Mouse (Mus musculus) MEL (cell line): ENCODE data around the gene Tmem200a. TPM values are rescaled to one million over a fixed set of nuclear protein-coding genes. Genes with fewer than 3 reads are reported as not detected.

ENCODE experiments used
- DNase-seq: peaks from one replicate; pipeline ENCODE4 v3.0.0; 2011; ENCODE audit warnings: low read depth, low spot score
- H3K27ac ChIP-seq: 2 replicates; pipeline ENCODE4 v1.5.1; 2012; ENCODE audit warnings: low read depth, mild to moderate bottlenecking, control low read depth, low read length, moderate library complexity; ENCODE audit not compliant: control insufficient read depth
- H3K27me3 ChIP-seq, 2 experiments: fragments of 150-350 bp in 1 of 2; sonication (generic) in 1 of 2; 2 replicates each; pipeline ENCODE4 v1.6.1; 2012; ENCODE audit warnings: low read length in 2 of 2, mild to moderate bottlenecking in 2 of 2, improper control_type of control experiment in 1 of 2, moderate library complexity in 1 of 2; ENCODE audit not compliant: insufficient read depth in 2 of 2, control insufficient read depth in 1 of 2
- H3K36me3 ChIP-seq, 2 experiments: 2 replicates each; pipeline ENCODE4 v1.6.1; 2012 to 2014; ENCODE audit warnings: low read length in 2 of 2, improper control_type of control experiment in 1 of 2, inconsistent platforms in 1 of 2, mild to moderate bottlenecking in 1 of 2; ENCODE audit not compliant: insufficient read depth in 2 of 2, control insufficient read depth in 1 of 2
- H3K4me1 ChIP-seq, 2 experiments: fragments of 150-350 bp in 1 of 2; sonication (generic) in 1 of 2; 2 replicates each; pipeline ENCODE4 v1.6.1; 2012; ENCODE audit warnings: low read length in 2 of 2, improper control_type of control experiment in 1 of 2, mild to moderate bottlenecking in 1 of 2; ENCODE audit not compliant: insufficient read depth in 2 of 2, control insufficient read depth in 1 of 2
- H3K4me3 ChIP-seq, 2 experiments: fragments of 150-350 bp in 1 of 2; sonication (generic) in 1 of 2; 2 replicates each; pipeline ENCODE4 v1.5.1; 2012; ENCODE audit warnings: low read depth in 2 of 2, low read length in 2 of 2, mild to moderate bottlenecking in 2 of 2, moderate library complexity in 2 of 2, control low read depth in 1 of 2, improper control_type of control experiment in 1 of 2; ENCODE audit not compliant: control insufficient read depth in 1 of 2, insufficient read depth in 1 of 2
- H3K79me2 ChIP-seq: 2 replicates; pipeline ENCODE4 v1.6.1; 2012; ENCODE audit warnings: mild to moderate bottlenecking, low read length, moderate library complexity; ENCODE audit not compliant: control insufficient read depth, poor library complexity, insufficient read depth
- H3K9ac ChIP-seq: 2 replicates; pipeline ENCODE4 v1.6.1; 2012; ENCODE audit warnings: low read depth, mild to moderate bottlenecking, control low read depth, low read length, moderate library complexity; ENCODE audit not compliant: control insufficient read depth, poor library complexity, severe bottlenecking
- H3K9me3 ChIP-seq: fragments of 150-350 bp; sonication (generic); replicated peaks from 2 replicates; pipeline ENCODE4 v1.6.1; 2012; ENCODE audit warnings: mild to moderate bottlenecking, low read length, improper control_type of control experiment, moderate library complexity; ENCODE audit not compliant: insufficient read depth
- BHLHE40 ChIP-seq: IDR thresholded peaks from 2 replicates; pipeline ENCODE4 v1.6.1; 2012; ENCODE audit warnings: low read depth, mild to moderate bottlenecking, inconsistent platforms, low read length, improper control_type of control experiment, borderline replicate concordance
- CHD1 ChIP-seq: IDR thresholded peaks from 2 replicates; pipeline ENCODE4 v1.6.1; 2012; ENCODE audit warnings: low read depth, mild to moderate bottlenecking, inconsistent platforms, low read length, improper control_type of control experiment
- CHD2 ChIP-seq: IDR thresholded peaks from 2 replicates; pipeline ENCODE4 v1.6.1; 2011; ENCODE audit warnings: low read length, improper control_type of control experiment
- E2F4 ChIP-seq: IDR thresholded peaks from 2 replicates; pipeline ENCODE4 v1.6.1; 2011; ENCODE audit warnings: low read depth, low read length, improper control_type of control experiment, borderline replicate concordance
- ELF1 ChIP-seq: IDR thresholded peaks from 2 replicates; pipeline ENCODE4 v1.6.1; 2014; ENCODE audit warnings: low read depth, mild to moderate bottlenecking, inconsistent platforms, low read length, improper control_type of control experiment, moderate library complexity
- ETS1 ChIP-seq: IDR thresholded peaks from 2 replicates; pipeline ENCODE4 v1.6.1; 2012; ENCODE audit warnings: low read depth, mild to moderate bottlenecking, inconsistent platforms, low read length, improper control_type of control experiment, moderate library complexity
- GATA1 ChIP-seq: IDR thresholded peaks from 2 replicates; pipeline ENCODE4 v1.6.1; 2011; ENCODE audit warnings: low read depth, low read length, improper control_type of control experiment
- HCFC1 ChIP-seq: IDR thresholded peaks from 2 replicates; pipeline ENCODE4 v1.6.1; 2012; ENCODE audit warnings: low read depth, mild to moderate bottlenecking, inconsistent platforms, low read length, improper control_type of control experiment, moderate library complexity
- JUND ChIP-seq: IDR thresholded peaks from 2 replicates; pipeline ENCODE4 v1.6.1; 2011; ENCODE audit warnings: low read depth, mild to moderate bottlenecking, improper control_type of control experiment, low read length
- MAX ChIP-seq: IDR thresholded peaks from 2 replicates; pipeline ENCODE4 v1.6.1; 2011; ENCODE audit warnings: low read length, improper control_type of control experiment
- MAZ ChIP-seq: IDR thresholded peaks from 2 replicates; pipeline ENCODE4 v1.6.1; 2012; ENCODE audit warnings: low read depth, mild to moderate bottlenecking, inconsistent platforms, low read length, improper control_type of control experiment
- MEF2A ChIP-seq: IDR thresholded peaks from 2 replicates; pipeline ENCODE4 v1.6.1; 2014; ENCODE audit warnings: low read depth, mild to moderate bottlenecking, inconsistent platforms, low read length, improper control_type of control experiment; ENCODE audit not compliant: poor library complexity, insufficient replicate concordance, severe bottlenecking; ENCODE audit errors: extremely low read depth
- MXI1 ChIP-seq: IDR thresholded peaks from 2 replicates; pipeline ENCODE4 v1.6.1; 2011; ENCODE audit warnings: mild to moderate bottlenecking, low read depth, low read length, improper control_type of control experiment
- MYB ChIP-seq: IDR thresholded peaks from 2 replicates; pipeline ENCODE4 v1.6.1; 2011; ENCODE audit warnings: mild to moderate bottlenecking, low read depth, low read length, improper control_type of control experiment
- MYC ChIP-seq: IDR thresholded peaks from 2 replicates; pipeline ENCODE4 v1.6.1; 2011; ENCODE audit warnings: low read depth, mild to moderate bottlenecking, low read length, improper control_type of control experiment, moderate library complexity
- NRF1 ChIP-seq: IDR thresholded peaks from 2 replicates; pipeline ENCODE4 v1.6.1; 2014; ENCODE audit warnings: low read depth, mild to moderate bottlenecking, inconsistent platforms, low read length, improper control_type of control experiment, moderate library complexity; ENCODE audit not compliant: poor library complexity, insufficient read depth, severe bottlenecking
- RAD21 ChIP-seq: IDR thresholded peaks from 2 replicates; pipeline ENCODE4 v1.6.1; 2011; ENCODE audit warnings: mild to moderate bottlenecking, low read depth, low read length, improper control_type of control experiment
- RCOR1 ChIP-seq: IDR thresholded peaks from 2 replicates; pipeline ENCODE4 v1.6.1; 2012; ENCODE audit warnings: low read depth, mild to moderate bottlenecking, inconsistent platforms, low read length, improper control_type of control experiment
- TBP ChIP-seq: IDR thresholded peaks from 2 replicates; pipeline ENCODE4 v1.8.0; 2011; ENCODE audit warnings: low read depth, low read length, improper control_type of control experiment
- TCF12 ChIP-seq: IDR thresholded peaks from 2 replicates; pipeline ENCODE4 v1.6.1; 2014; ENCODE audit warnings: low read depth, mild to moderate bottlenecking, inconsistent platforms, low read length, improper control_type of control experiment, moderate library complexity
- ZC3H11A ChIP-seq: IDR thresholded peaks from 2 replicates; pipeline ENCODE4 v1.6.1; 2012; ENCODE audit warnings: low read depth, mild to moderate bottlenecking, inconsistent platforms, low read length, improper control_type of control experiment
- ZKSCAN1 ChIP-seq: IDR thresholded peaks from 2 replicates; pipeline ENCODE4 v1.6.1; 2012; ENCODE audit warnings: low read depth, mild to moderate bottlenecking, inconsistent platforms, low read length, improper control_type of control experiment, moderate library complexity
- polyA plus RNA-seq, 2 experiments: library from polyadenylated mRNA; stranded (reverse) in 1 of 2; unstranded in 1 of 2; fragments of >175 nt in 1 of 2; fragments of >200 nt in 1 of 2; gene quantifications; 2 replicates each; pipeline versions ENCODE4 v1.2.1 to v1.2.4; 2012; ENCODE audit warnings: low replicate concordance in 2 of 2, low read depth in 1 of 2; ENCODE audit not compliant: insufficient read length in 2 of 2, insufficient read depth in 1 of 2, missing spikeins in 1 of 2
- total RNA-seq: library from RNA; depleted of rRNA; stranded (reverse); fragments of 300-350 nt; gene quantifications from 2 replicates; pipeline ENCODE4 v1.2.3, GENCODE M21; 2012

The Tmem200a gene
- total and polyA plus RNA-seq, 3 experiments: not detected

GRCm38 (mm10) chr10:25982617-25983016, 96.2 kb downstream of the Tmem200a start (continued):
- TF ChIP-seq ELF1: no peak

GRCm38 (mm10) chr10:25962863-25963262, 116.0 kb downstream of the Tmem200a start:
- no peak for DNase-seq
- H3K4me3 ChIP-seq: no peak overlapping the region
- no peak overlapping the region for H3K27ac ChIP-seq
- no peaks in the 10 kb centered on the region for H3K4me1 ChIP-seq
- H3K27me3 ChIP-seq: no peaks in the 10 kb centered on the region
- TF ChIP-seq CHD1 (no peak), E2F4 (no peak), MXI1 (no peak), ELF1 (no peak), HCFC1 (no peak), BHLHE40 (no peak), MEF2A (no peak), CHD2 (no peak)
- H3K79me2 ChIP-seq: no peaks in the 10 kb centered on the region
- no peak overlapping the region for H3K9ac ChIP-seq
- H3K9me3 ChIP-seq: no peaks in the 10 kb centered on the region
- H3K36me3 ChIP-seq: no peaks in the 10 kb centered on the region

DNA sequence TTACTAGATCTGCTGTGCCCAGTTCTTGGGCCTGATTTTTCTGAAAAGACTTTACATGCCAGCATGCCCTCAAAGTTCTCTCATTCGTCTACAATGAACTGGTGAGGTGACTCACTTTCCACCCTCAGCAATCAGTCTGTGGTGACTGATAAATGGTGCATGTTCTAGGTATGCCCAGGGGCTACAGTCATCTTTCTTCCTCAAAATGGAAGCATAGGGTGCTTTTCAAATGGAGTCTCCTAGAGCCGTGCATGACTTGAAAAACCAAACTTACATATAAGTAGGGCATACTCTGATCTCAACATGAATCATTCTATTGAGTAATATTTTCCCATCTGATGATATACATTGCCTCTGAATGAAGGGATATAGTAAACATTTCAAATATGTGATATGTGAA, 117.8 kb downstream of the Tmem200a start:
- Histone ChIP-seq H3K36me3 (no peaks in the 10 kb centered on the region), H3K27me3 (no peaks in the 10 kb centered on the region), H3K4me3 (no peak overlapping the region), H3K27ac (no peak overlapping the region), H3K4me1 (no peaks in the 10 kb centered on the region), H3K9ac (no peak overlapping the region), H3K9me3 (no peaks in the 10 kb centered on the region), H3K79me2 (no peaks in the 10 kb centered on the region)
- no peak for TF ChIP-seq MXI1
- TF ChIP-seq CHD2: no peak
- no peak for TF ChIP-seq MYC
- no peak for TF ChIP-seq ZKSCAN1
- no peak for TF ChIP-seq GATA1
- no peak for TF ChIP-seq RAD21
- TF ChIP-seq RCOR1: no peak
- no peak for TF ChIP-seq ZC3H11A
- no peak for TF ChIP-seq TBP
- no peak for TF ChIP-seq MAZ
- TF ChIP-seq HCFC1: no peak
- TF ChIP-seq TCF12: no peak
- no peak for TF ChIP-seq CHD1
- no peak for TF ChIP-seq MYB
- TF ChIP-seq ELF1: no peak
- TF ChIP-seq JUND: no peak
- TF ChIP-seq BHLHE40: no peak
- no peak for TF ChIP-seq ETS1
- no peak for TF ChIP-seq MAX
- no peak for TF ChIP-seq NRF1
- DNase-seq: no peak
